Mouse (Mus musculus): ENCODE results near the gene Nisch. TPM values are rescaled to one million over a fixed set of nuclear protein-coding genes. Genes with fewer than 3 reads are reported as not detected.
A peak's percentile ranks its signal among the peaks of the same experiment; 100 is the strongest.

The Nisch gene
- polyA plus RNA-seq, 1 experiment: 157 TPM

DNA sequence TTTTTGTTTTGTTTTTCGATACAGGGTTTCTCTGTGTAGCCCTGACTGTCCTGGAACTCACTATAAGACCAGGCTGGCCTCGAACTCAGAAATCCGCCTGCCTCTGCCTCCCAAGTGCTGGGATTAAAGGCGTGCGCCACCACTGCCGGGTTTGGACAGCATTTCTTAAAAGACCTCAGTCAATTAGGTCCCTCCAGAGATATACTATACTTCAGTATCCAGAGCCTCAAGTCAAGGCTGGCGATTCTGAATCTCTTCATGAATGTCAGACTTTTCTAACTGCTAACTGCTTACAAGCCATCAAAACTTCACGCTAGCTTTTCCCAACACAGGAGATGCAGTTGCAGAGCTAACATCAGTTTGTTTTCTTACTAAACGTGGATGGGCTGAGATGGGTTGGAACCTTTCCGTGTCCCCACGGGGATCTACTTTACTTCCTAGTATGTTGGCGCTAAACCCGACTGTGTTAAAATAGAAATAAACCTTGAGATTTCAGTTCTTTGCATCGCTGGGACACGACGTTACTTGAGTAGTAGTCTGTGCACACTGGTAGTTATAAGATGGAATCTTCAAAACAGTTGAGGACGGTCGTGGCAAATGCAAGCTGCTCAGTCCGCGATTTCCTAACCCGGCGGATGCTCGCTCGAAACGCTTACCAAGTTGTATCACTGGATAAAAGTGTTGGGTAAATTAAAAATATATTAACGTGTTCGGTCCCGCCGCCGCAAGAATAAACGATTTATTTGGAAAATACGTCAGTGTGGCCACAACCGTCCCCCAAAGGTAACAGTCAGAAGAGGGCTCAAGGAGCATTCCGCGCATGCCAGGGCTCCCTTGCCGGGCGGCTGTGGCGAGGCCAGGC is 33.7 kb upstream of the Nisch start:
- Histone ChIP-seq H3K36me3 (ENCODE audit: control insufficient read depth, insufficient read depth, low read length) (peaks cover 16% of the 10 kb centered on the region), H3K27ac (ENCODE audit: insufficient read depth, low read depth, low read length) (peak overlapping the region; percentile 82), H3K27me3 (ENCODE audit: control insufficient read depth, insufficient read depth, low read length) (no peaks in the 10 kb centered on the region), H3K4me3 (ENCODE audit: low read depth, low read length) (peak overlapping the region; percentile 78), H3K4me1 (ENCODE audit: control insufficient read depth, insufficient read depth, insufficient read length, low read length) (no peaks in the 10 kb centered on the region; the same call in 1 of the 2 replicates)
- 13% methylated on average over 38 of the region's 38 CpGs for WGBS
- TF ChIP-seq CTCF (IDR thresholded peaks at IDR 0.05; ENCODE audit: extremely low read depth, insufficient read length, insufficient replicate concordance, low read depth, low read length): no peak
- no peak for TF ChIP-seq POLR2A (IDR thresholded peaks at IDR 0.05; ENCODE audit: low read depth, low read length)

DNA sequence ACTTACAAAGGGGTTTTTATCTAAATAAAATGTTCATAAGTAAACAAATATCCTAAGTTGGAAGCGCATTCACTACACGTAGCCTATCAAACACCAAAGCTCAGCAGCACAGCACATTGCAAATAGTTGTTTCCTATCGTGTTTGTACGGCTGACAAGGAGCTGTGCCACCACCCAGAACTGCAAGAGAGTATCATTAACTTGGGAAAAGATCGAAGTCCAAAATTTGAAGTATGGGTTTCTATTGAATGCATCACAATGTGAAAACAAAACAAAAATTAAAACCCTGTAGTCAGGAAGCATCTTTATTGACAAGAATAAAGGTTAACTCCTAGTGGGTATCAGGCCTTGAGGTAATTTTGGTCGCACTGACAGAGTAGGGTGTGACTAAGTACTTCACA is 31.6 kb upstream of the Nisch start:
- Histone ChIP-seq H3K4me1 (ENCODE audit: control insufficient read depth, insufficient read depth, insufficient read length, low read length) (no peaks in the 10 kb centered on the region; the same call in 1 of the 2 replicates), H3K36me3 (ENCODE audit: control insufficient read depth, insufficient read depth, low read length) (no peaks in the 10 kb centered on the region; the same call in 1 of the 2 replicates), H3K27ac (ENCODE audit: insufficient read depth, low read depth, low read length) (no peak overlapping the region), H3K27me3 (ENCODE audit: control insufficient read depth, insufficient read depth, low read length) (no peaks in the 10 kb centered on the region), H3K4me3 (ENCODE audit: low read depth, low read length) (no peak overlapping the region)
- TF ChIP-seq CTCF (IDR thresholded peaks at IDR 0.05; ENCODE audit: extremely low read depth, insufficient read length, insufficient replicate concordance, low read depth, low read length): no peak
- WGBS: 41% methylated on average over 6 of the region's 6 CpGs

DNA sequence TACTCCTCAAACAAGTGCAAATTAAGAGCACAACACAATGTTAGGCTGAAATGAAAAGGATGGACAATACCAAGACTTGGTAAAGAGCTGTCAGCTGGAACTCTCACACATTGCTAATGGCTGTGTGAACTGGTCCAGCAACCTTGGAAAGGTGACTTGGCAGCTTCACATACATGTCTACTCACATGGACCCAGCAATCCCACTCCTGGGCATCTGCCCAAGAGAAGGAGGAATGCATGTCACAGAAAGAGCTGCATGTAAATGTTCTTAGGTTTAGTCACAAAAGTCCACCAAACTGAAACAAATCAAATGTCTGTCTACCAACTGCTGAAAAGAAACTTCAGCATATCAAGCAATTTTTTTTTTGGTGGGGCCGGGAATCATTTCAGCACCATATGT is 29.2 kb upstream of the Nisch start:
- TF ChIP-seq CTCF (IDR thresholded peaks at IDR 0.05; ENCODE audit: extremely low read depth, insufficient read length, insufficient replicate concordance, low read depth, low read length) (no peak), POLR2A (IDR thresholded peaks at IDR 0.05; ENCODE audit: low read depth, low read length) (no peak)
- 98% methylated on average over 1 of the region's 1 CpGs for WGBS
- Histone ChIP-seq H3K4me1 (ENCODE audit: control insufficient read depth, insufficient read depth, insufficient read length, low read length) (no peaks in the 10 kb centered on the region), H3K27me3 (ENCODE audit: control insufficient read depth, insufficient read depth, low read length) (no peaks in the 10 kb centered on the region), H3K27ac (ENCODE audit: insufficient read depth, low read depth, low read length) (no peak overlapping the region), H3K36me3 (ENCODE audit: control insufficient read depth, insufficient read depth, low read length) (no peaks in the 10 kb centered on the region; the same call in 1 of the 2 replicates), H3K4me3 (ENCODE audit: low read depth, low read length) (no peak overlapping the region)

DNA sequence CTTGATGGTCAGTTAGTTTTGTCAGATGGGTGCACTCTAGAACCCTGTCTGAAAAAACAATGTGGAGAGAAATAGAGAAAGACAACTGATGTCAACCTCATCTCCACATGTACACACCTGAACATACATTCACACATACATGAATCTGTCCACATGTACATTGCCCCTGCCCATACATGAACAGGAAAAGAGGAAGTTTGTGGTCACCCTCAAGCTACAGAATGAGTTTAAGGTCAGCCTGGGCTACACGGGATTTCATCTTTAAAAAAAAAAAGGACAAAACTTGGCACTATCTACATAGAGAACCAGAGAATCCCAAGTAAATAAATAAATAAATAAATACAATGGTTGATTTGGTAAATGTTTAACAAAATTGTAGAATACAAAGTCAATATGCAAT is 28.0 kb upstream of the Nisch start:
- WGBS: 73% methylated on average over 1 of the region's 1 CpGs
- Histone ChIP-seq H3K4me3 (ENCODE audit: low read depth, low read length) (no peak overlapping the region), H3K27me3 (ENCODE audit: control insufficient read depth, insufficient read depth, low read length) (no peaks in the 10 kb centered on the region), H3K27ac (ENCODE audit: insufficient read depth, low read depth, low read length) (no peak overlapping the region), H3K36me3 (ENCODE audit: control insufficient read depth, insufficient read depth, low read length) (no peaks in the 10 kb centered on the region; the same call in 1 of the 2 replicates), H3K4me1 (ENCODE audit: control insufficient read depth, insufficient read depth, insufficient read length, low read length) (no peaks in the 10 kb centered on the region)
- TF ChIP-seq CTCF (IDR thresholded peaks at IDR 0.05; ENCODE audit: extremely low read depth, insufficient read length, insufficient replicate concordance, low read depth, low read length) (no peak), POLR2A (IDR thresholded peaks at IDR 0.05; ENCODE audit: low read depth, low read length) (no peak)

DNA sequence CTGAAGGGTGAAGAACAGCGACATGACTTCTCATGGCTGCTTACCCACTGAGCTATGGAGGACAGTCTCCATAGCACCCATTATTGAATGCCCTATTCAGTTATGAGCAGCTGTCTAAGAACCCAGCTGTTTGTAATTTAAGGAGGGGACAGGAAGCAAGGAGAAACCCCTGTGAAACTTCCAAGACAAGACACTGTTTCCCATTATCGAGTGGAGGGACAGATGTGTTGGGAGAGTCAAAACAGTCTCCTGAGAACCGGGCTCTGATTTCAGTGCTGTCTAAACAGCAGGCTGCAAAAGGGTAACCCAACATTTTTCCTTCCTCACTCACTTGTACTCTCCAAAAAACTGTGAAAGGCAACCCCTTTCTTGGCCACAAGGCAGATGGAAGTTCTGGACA is 23.8 kb upstream of the Nisch start:
- 78% methylated on average over 3 of the region's 3 CpGs for WGBS
- no peak for TF ChIP-seq CTCF (IDR thresholded peaks at IDR 0.05; ENCODE audit: extremely low read depth, insufficient read length, insufficient replicate concordance, low read depth, low read length)
- TF ChIP-seq POLR2A (IDR thresholded peaks at IDR 0.05; ENCODE audit: low read depth, low read length): no peak

DNA sequence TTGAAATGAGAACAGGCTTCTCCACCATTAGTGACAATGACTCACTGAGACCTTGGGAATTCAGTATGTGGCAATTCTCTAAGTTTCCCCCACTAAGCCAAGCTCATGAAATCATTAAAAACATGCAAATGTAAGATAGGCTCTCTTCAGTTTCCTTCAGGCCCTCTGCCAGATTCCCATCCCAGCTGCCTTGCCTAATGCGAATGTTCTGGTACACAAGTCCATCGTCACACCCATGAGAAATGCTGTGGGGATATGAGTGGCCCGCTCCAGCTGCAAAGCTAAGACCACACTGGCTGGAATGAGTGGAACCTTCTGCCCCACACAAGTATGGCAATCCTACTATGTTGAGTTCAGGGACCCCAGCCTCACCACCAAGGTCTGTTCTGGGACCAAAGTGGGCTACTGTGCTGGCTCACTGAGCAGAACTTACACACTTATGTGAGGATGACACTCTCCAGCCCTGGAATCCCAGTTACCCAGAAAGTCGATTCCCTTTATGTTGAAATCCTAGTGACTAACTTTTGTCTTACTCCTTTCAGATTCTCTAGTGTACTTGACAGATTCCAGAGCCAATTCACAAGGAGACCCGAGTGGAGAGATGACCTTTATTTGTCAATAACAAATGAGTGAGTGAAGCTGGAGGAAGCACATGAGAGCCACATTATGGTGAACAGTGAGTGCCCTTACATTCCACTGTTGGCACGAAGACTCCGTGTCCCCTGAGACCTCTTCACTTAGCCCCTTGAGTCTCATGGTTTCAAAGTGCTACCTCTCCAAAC is 20.5 kb upstream of the Nisch start:
- no peaks in the 10 kb centered on the region for H3K27me3 ChIP-seq (ENCODE audit: control insufficient read depth, insufficient read depth, low read length)
- 75% methylated on average over 7 of the region's 7 CpGs for WGBS
- no peak overlapping the region for H3K27ac ChIP-seq (ENCODE audit: insufficient read depth, low read depth, low read length)
- no peak overlapping the region for H3K4me3 ChIP-seq (ENCODE audit: low read depth, low read length)
- H3K4me1 ChIP-seq (ENCODE audit: control insufficient read depth, insufficient read depth, insufficient read length, low read length): no peaks in the 10 kb centered on the region; the same call in none of the 2 replicates
- H3K36me3 ChIP-seq (ENCODE audit: control insufficient read depth, insufficient read depth, low read length): peaks cover 4% of the 10 kb centered on the region; the same call in 1 of the 2 replicates
- TF ChIP-seq CTCF (IDR thresholded peaks at IDR 0.05; ENCODE audit: extremely low read depth, insufficient read length, insufficient replicate concordance, low read depth, low read length) (no peak), POLR2A (IDR thresholded peaks at IDR 0.05; ENCODE audit: low read depth, low read length) (no peak)

More for the DNA sequence above, 23.8 kb upstream of the Nisch start:
- Histone ChIP-seq H3K27ac (ENCODE audit: insufficient read depth, low read depth, low read length) (no peak overlapping the region), H3K4me3 (ENCODE audit: low read depth, low read length) (no peak overlapping the region), H3K4me1 (ENCODE audit: control insufficient read depth, insufficient read depth, insufficient read length, low read length) (no peaks in the 10 kb centered on the region), H3K36me3 (ENCODE audit: control insufficient read depth, insufficient read depth, low read length) (peaks cover 4% of the 10 kb centered on the region; the same call in 1 of the 2 replicates), H3K27me3 (ENCODE audit: control insufficient read depth, insufficient read depth, low read length) (no peaks in the 10 kb centered on the region)
